Mouse (Mus musculus) forebrain, embryonic 15.5 days (tissue): ENCODE measurements around the gene Lamb2. TPM values are rescaled to one million over a fixed set of nuclear protein-coding genes. Genes with fewer than 3 reads are reported as not detected.

Experiments used
- ATAC-seq: fragments of 200-750 bp; cut with Nextera tagmentation; replicated peaks from 2 replicates; pipeline ENCODE4 v1.8.0; 2017; ENCODE audit warnings: mild to moderate bottlenecking, moderate TSS enrichment, moderate library complexity
- H3K27ac ChIP-seq: fragments of 300-500 bp; sonication (generic); replicated peaks from 2 replicates; pipeline ENCODE4 v1.5.1; 2015; ENCODE audit warnings: mild to moderate bottlenecking, inconsistent platforms
- H3K27me3 ChIP-seq: fragments of 300-500 bp; sonication (generic); 2 replicates; pipeline ENCODE4 v1.6.1; 2015; ENCODE audit warnings: inconsistent platforms
- H3K36me3 ChIP-seq: fragments of 300-500 bp; sonication (generic); 2 replicates; pipeline ENCODE4 v1.6.1; 2015; ENCODE audit warnings: mild to moderate bottlenecking, inconsistent platforms
- H3K4me1 ChIP-seq: fragments of 300-500 bp; sonication (generic); 2 replicates; pipeline ENCODE4 v1.6.1; 2015; ENCODE audit warnings: inconsistent platforms
- H3K4me2 ChIP-seq: fragments of 300-500 bp; sonication (generic); replicated peaks from 2 replicates; pipeline ENCODE4 v1.6.1; 2015; ENCODE audit warnings: mild to moderate bottlenecking, inconsistent platforms
- H3K4me3 ChIP-seq: fragments of 300-500 bp; sonication (generic); 2 replicates; pipeline ENCODE4 v1.5.1; 2015; ENCODE audit warnings: mild to moderate bottlenecking, inconsistent platforms
- H3K9ac ChIP-seq: fragments of 300-500 bp; sonication (generic); replicated peaks from 2 replicates; pipeline ENCODE4 v1.6.1; 2015; ENCODE audit warnings: mild to moderate bottlenecking, inconsistent platforms
- H3K9me3 ChIP-seq: fragments of 300-500 bp; sonication (generic); 2 replicates; pipeline ENCODE4 v1.6.1; 2016; ENCODE audit warnings: inconsistent platforms
- WGBS: fragments of 180-500 bp; shearing (Covaris S2); methylation state at CpG from one replicate; pipeline ENCODE4 v1.1.7; 2015; ENCODE audit warnings: mixed read lengths; 5-methylcytosine and 5-hydroxymethylcytosine counted together
- polyA plus RNA-seq: library from polyadenylated mRNA; unstranded; fragments of >200 nt; fragmentation: Nextera tagmentation; extraction: Ambion mirVana; gene quantifications from 2 replicates; pipeline ENCODE4 v1.2.1, GENCODE M21; 2015

Lamb2 gene
- polyA plus RNA-seq, 1 experiment from 2014 or later, result 15.7 TPM

GRCm38 (mm10) chr9:108531496-108531895 lies 52.0 kb downstream of the Lamb2 start:
- Histone ChIP-seq H3K9ac (no peak overlapping the region), H3K27me3 (no peaks in the 10 kb centered on the region), H3K4me1 (no peaks in the 10 kb centered on the region), H3K4me3 (no peak overlapping the region), H3K9me3 (no peaks in the 10 kb centered on the region), H3K36me3 (peaks cover 76% of the 10 kb centered on the region), H3K27ac (no peak overlapping the region), H3K4me2 (no peak overlapping the region)
- WGBS, result 94% methylated on average over 1 of the region's 1 CpGs
- ATAC-seq, result no peak

Other genes starting within 250 kb of the Lamb2 start
- gene Dag1, start 215.8 kb upstream of the Lamb2 start, polyA plus RNA-seq, result 53.5 and 53.6 TPM in 2 replicates
- gene Nicn1, start 189.3 kb upstream of the Lamb2 start, polyA plus RNA-seq, result 120 and 133 TPM in 2 replicates
- 23.8 and 24.5 TPM in 2 replicates for gene Amt, start 182.9 kb upstream of the Lamb2 start, polyA plus RNA-seq
- 296 and 306 TPM in 2 replicates for gene Rhoa, start 173.6 kb upstream of the Lamb2 start, polyA plus RNA-seq
- gene Tcta, start 173.6 kb upstream of the Lamb2 start, polyA plus RNA-seq, result 35.2 and 36.6 TPM in 2 replicates
- gene Gpx1, start 140.8 kb upstream of the Lamb2 start, polyA plus RNA-seq, result 383 and 395 TPM in 2 replicates
- 138 and 140 TPM in 2 replicates for gene Usp4, start 131.9 kb upstream of the Lamb2 start, polyA plus RNA-seq
- gene 1700102P08Rik, start 86.9 kb upstream of the Lamb2 start, polyA plus RNA-seq, result 1.6 and 2.4 TPM in 2 replicates
- gene Ccdc36, start 51.3 kb upstream of the Lamb2 start, polyA plus RNA-seq, result 0.93 and 1.0 TPM in 2 replicates
- not detected in 2 replicates for gene BC048562, start 43.3 kb upstream of the Lamb2 start, polyA plus RNA-seq
- gene Ccdc71, start 19.2 kb upstream of the Lamb2 start, polyA plus RNA-seq, result 60.9 and 61.6 TPM in 2 replicates
- gene Klhdc8b, start 18.2 kb upstream of the Lamb2 start, polyA plus RNA-seq, result 55.7 and 62.2 TPM in 2 replicates
- 90.1 and 95.4 TPM in 2 replicates for gene Usp19, start 10.9 kb downstream of the Lamb2 start, polyA plus RNA-seq
- 70.1 and 72.6 TPM in 2 replicates for gene Qars, start 28.0 kb downstream of the Lamb2 start, polyA plus RNA-seq
- gene Qrich1, start 37.1 kb downstream of the Lamb2 start, polyA plus RNA-seq, result 146 and 148 TPM in 2 replicates
- gene Impdh2, start 80.5 kb downstream of the Lamb2 start, polyA plus RNA-seq, result 117 and 125 TPM in 2 replicates
- 68.7 and 81.0 TPM in 2 replicates for gene Ndufaf3, start 87.7 kb downstream of the Lamb2 start, polyA plus RNA-seq
- gene Dalrd3, start 90.2 kb downstream of the Lamb2 start, polyA plus RNA-seq, result 253 and 263 TPM in 2 replicates
- gene Wdr6, start 99.0 kb downstream of the Lamb2 start, polyA plus RNA-seq, result 219 and 235 TPM in 2 replicates
- 19.2 and 23.1 TPM in 2 replicates for gene P4htm, start 117.9 kb downstream of the Lamb2 start, polyA plus RNA-seq
- 54.3 and 60.8 TPM in 2 replicates for gene Arih2, start 169.7 kb downstream of the Lamb2 start, polyA plus RNA-seq
- gene Slc25a20, start 182.4 kb downstream of the Lamb2 start, polyA plus RNA-seq, result 44.2 and 44.7 TPM in 2 replicates
- gene Prkar2a, start 209.6 kb downstream of the Lamb2 start, polyA plus RNA-seq, result 40.6 and 42.1 TPM in 2 replicates